Mouse (Mus musculus) neural tube, embryonic 11.5 days (tissue): ENCODE results near the gene Ddx43. TPM values are rescaled to one million over a fixed set of nuclear protein-coding genes. Genes with fewer than 3 reads are reported as not detected.
"Not testable (repeated sequence)": the region's sequence is repeated elsewhere in the genome, so short reads cannot be mapped to it uniquely, and the experiment has no call there.

Experiments
- ATAC-seq: fragments of 200-750 bp; cut with Nextera tagmentation; 2 replicates; pipeline ENCODE4 v1.8.0; 2017; ENCODE audit warnings: moderate number of reproducible peaks, mild to moderate bottlenecking, moderate TSS enrichment, moderate library complexity; ENCODE audit not compliant: insufficient read depth, low FRiP score, low TSS enrichment
- DNase-seq: peaks from one replicate; pipeline ENCODE4 v3.0.0-alpha.2; 2015; ENCODE audit warnings: low spot score
- H3K27ac ChIP-seq: fragments of 300-500 bp; sonication (generic); 2 replicates; pipeline ENCODE4 v1.5.1; 2014; ENCODE audit warnings: low read depth, mild to moderate bottlenecking, low read length
- H3K27me3 ChIP-seq: fragments of 300-500 bp; sonication (generic); 2 replicates; pipeline ENCODE4 v1.6.1; 2014; ENCODE audit warnings: mild to moderate bottlenecking, low read length, mixed read lengths; ENCODE audit not compliant: control insufficient read depth, insufficient read depth
- H3K36me3 ChIP-seq: fragments of 300-500 bp; sonication (generic); 2 replicates; pipeline ENCODE4 v1.6.1; 2014; ENCODE audit warnings: mild to moderate bottlenecking, low read length, moderate library complexity, mixed read lengths; ENCODE audit not compliant: control insufficient read depth, insufficient read depth
- H3K4me1 ChIP-seq: fragments of 300-500 bp; sonication (generic); 2 replicates; pipeline ENCODE4 v1.6.1; 2014; ENCODE audit warnings: low read length, mixed read lengths; ENCODE audit not compliant: control insufficient read depth, insufficient read depth
- H3K4me2 ChIP-seq: fragments of 300-500 bp; sonication (generic); 2 replicates; pipeline ENCODE4 v1.6.1; 2014; ENCODE audit warnings: low read depth, mild to moderate bottlenecking, moderate library complexity
- H3K4me3 ChIP-seq: fragments of 300-500 bp; sonication (generic); 2 replicates; pipeline ENCODE4 v1.5.1; 2014; ENCODE audit warnings: low read depth, low read length
- H3K9ac ChIP-seq: fragments of 300-500 bp; sonication (generic); 2 replicates; pipeline ENCODE4 v1.6.1; 2014; ENCODE audit warnings: mild to moderate bottlenecking, low read length
- H3K9me3 ChIP-seq: fragments of 300-500 bp; sonication (generic); 2 replicates; pipeline ENCODE4 v1.6.1; 2016; ENCODE audit warnings: low read length; ENCODE audit not compliant: control insufficient read depth
- WGBS: fragments of 180-500 bp; shearing (Covaris S2); extraction: QIAGEN DNeasy Blood & Tissue Kit; methylation state at CpG from one replicate; pipeline ENCODE4 v1.1.7; 2014; 5-methylcytosine and 5-hydroxymethylcytosine counted together
- polyA plus RNA-seq: library from polyadenylated mRNA; unstranded; fragments of >200 nt; fragmentation: Nextera tagmentation; extraction: Ambion mirVana; gene quantifications from 2 replicates; pipeline ENCODE4 v1.2.1, GENCODE M21; 2014

Ddx43 gene
- polyA plus RNA-seq, result 0.28 and 0.50 TPM in 2 replicates

DNA sequence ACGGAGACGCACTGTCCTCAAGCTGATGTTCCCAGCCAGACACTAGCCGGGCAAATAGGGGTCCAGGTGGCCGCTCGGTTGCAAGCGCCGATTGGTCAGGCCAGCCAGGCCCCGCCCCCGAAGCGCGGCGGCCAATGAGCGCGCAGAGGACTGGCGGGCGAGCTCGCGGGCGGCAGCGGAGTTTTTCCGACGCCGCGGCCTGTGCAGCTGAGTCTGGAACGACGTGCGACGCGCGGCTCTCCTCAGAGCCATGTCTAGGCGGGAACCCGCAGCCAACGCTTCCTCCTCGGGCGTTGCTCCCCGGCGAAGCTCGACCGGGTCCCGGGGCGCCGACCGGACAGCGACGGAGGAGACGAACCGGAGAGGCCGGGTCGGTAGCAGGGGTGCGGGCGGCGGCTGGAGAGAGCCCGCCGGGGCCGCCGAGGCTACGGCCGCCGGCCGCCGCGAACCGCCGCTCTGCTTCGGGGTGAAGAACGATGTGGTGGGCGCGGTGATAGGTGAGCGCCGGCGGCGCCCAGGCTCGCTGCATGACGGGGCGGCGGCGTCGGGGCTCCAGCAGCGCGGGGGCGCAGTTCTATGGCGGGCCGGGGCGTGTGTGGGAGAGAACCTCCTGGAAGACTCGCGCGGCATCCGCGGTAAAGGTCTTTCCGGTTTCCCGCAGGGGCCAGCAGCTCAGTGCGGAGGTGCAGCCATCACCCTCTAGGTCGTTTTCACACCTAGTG, at the start of gene Ddx43:
TSS of gene Ddx43 (plus strand) at position 148 of the 722 bp plus-strand sequence.
- peak; percentile 97 for ATAC-seq
- peaks cover 35% of the 10 kb centered on the region for H3K27me3 ChIP-seq
- peak within 1 kb of the TSS; percentile 28 for H3K4me3 ChIP-seq
- H3K4me1 ChIP-seq, result 0 out of 2 replicates have a peak, but pooled peaks cover 4% of the 10 kb centered on the region
- WGBS, result 3% methylated on average over 76 of the region's 93 CpGs
- peak; percentile 88 for DNase-seq
- peak within 1 kb of the TSS; percentile 42 for H3K4me2 ChIP-seq
- H3K27ac ChIP-seq, result no peak within 1 kb of the TSS
- no peaks in the 10 kb centered on the region for H3K36me3 ChIP-seq
- no peaks in the 10 kb centered on the region for H3K9me3 ChIP-seq
- H3K9ac ChIP-seq, result peak within 1 kb of the TSS; percentile 35

DNA sequence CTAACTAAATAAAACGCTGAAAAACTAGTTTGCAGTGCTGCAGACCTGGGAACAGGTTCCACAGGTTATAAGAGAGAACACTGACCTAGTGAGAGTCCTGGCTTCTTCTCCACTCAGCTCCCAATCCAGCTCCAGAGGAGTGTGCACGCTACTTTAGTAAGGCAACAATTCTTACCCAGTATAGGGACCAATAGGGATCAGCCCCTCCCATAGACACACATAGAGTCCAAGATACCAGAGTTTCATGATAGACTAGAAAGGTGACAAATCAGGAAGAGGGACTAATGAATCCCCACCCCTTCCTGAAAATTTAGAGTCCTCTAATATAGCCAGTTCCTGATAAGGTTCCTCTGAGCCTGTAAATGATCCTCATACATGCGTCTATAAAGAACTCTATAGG, 48.6 kb upstream of the Ddx43 start:
- Histone ChIP-seq H3K4me1 (no peaks in the 10 kb centered on the region), H3K9me3 (no peaks in the 10 kb centered on the region), H3K27me3 (no peaks in the 10 kb centered on the region), H3K27ac (no peak overlapping the region), H3K9ac (no peak overlapping the region), H3K4me3 (no peak overlapping the region), H3K4me2 (no peak overlapping the region), H3K36me3 (no peaks in the 10 kb centered on the region)
- DNase-seq (no peak), ATAC-seq (no peak)
- 76% methylated on average over 3 of the region's 3 CpGs for WGBS

DNA sequence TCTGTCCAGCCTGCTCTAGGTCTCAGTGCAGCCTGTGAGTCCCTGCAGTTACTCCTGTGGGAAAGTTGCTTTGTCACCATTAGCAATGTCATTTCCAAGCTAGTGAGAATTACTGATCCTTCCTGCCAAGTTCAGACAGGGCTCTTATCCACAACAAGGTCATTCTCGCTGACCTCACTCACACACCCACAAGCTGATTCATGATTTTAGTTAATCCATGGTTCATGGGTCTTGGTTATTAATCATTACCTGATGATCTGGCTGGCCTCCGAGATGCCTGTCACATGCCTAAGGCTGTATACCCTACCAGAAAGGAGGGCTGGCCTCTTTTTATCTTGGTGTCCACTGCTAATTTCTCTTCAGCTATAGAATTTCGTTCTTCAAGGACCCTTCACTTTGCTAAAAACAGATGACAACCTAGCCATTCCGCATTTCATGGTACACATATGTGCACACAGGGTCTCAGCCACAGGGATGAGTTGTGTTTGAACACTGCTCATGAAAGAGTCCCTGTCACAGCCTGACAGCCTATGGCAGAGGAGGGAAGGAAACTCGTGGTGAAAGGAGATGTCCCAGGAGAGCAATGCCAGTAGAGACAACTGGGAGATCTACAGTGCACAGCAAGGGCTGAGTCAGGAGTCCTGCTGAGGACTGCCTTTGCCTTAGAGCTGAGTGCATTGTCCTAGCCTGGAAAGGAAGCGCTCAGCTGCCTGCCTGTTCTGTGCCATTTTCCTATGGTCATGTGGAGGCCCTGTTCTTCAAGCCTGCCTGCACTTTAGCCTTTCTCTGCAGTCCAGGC, 47.2 kb upstream of the Ddx43 start:
- H3K36me3 ChIP-seq, H3K4me3 ChIP-seq, H3K27ac ChIP-seq, DNase-seq, H3K27me3 ChIP-seq, H3K4me1 ChIP-seq, H3K9me3 ChIP-seq, ATAC-seq, H3K4me2 ChIP-seq, H3K9ac ChIP-seq: not testable (repeated sequence)
- WGBS, result 64% methylated on average over 6 of the region's 6 CpGs

DNA sequence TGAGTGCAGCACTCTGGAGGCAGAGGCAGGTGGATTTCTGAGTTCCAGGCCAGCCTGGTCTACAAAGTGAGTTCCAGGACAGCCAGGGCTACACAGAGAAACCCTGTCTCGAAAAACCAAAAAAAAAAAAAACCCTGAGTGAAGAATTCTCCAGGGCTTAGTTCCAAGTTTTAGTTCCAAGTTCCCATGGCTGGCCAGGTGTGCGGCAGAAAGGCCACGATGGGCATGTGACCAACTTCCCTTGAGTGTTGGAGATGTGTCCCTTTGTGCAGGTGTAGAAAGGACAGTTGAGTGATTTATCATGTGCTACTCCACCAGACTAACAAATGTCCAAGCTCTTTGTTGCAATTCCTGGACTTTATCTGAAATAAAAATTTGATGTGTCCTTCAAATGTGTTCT, 46.4 kb upstream of the Ddx43 start:
- H3K27ac ChIP-seq, H3K27me3 ChIP-seq, H3K4me3 ChIP-seq, ATAC-seq, H3K4me1 ChIP-seq, H3K4me2 ChIP-seq, H3K9ac ChIP-seq, H3K36me3 ChIP-seq, DNase-seq, H3K9me3 ChIP-seq: not testable (repeated sequence)
- 80% methylated on average over 3 of the region's 3 CpGs for WGBS

DNA sequence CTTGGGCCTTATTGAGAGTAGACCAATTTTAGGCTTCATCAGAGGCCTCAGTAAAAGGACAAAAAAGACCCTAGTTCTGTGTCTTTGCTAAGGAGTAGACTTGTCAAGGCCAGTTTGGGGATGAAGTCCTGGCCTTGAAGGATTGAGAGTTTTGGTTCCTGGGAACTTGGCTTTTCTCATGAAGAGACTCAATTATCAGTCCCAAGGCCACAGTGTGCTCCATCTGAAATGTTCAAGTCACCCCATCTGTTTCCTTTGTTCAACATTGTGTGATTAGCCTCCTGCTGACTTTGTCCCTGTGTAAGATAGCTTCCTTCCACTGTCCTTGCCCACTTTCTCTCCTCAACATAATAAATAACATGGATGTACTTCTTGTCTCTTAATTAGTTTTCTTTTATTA, 45.6 kb upstream of the Ddx43 start:
- not testable (repeated sequence) for H3K9ac ChIP-seq, H3K4me3 ChIP-seq, ATAC-seq, H3K4me1 ChIP-seq, H3K4me2 ChIP-seq, DNase-seq, H3K27me3 ChIP-seq, H3K9me3 ChIP-seq, H3K27ac ChIP-seq, H3K36me3 ChIP-seq

DNA sequence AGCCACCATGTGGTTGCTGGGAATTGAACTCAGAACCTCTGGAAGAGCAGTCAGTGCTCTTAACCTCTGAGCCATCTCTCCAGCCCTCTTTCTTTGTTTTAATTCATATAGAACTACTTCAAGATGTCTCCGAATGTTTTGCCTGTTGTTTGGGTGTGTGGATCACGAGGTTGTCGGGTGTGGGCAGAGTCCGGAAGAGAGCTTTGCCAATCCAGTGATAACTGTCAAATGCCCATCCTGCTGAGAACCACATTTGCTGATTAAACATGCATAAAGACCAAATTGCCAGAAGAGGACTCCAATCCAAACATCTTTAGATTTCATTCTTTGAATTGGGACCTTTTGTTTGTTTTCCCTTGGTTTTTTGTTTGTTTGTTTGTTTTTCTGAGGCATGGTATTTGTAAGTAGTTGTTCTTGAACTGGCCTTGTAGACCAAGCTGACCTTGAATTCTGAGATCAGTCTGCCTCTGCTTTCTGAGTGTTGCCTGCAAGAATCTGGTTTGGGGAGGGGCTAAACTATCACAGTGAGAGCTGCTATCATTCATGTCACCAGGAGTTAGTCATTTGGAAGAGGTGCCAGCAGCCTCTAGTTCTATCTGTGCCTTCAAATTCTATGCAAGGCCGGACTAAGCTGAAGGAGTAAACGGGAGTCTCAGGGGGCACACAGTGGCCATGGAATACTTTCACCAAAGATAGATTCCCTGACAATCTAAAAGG, 43.9 kb upstream of the Ddx43 start:
- Histone ChIP-seq H3K27ac (no peak overlapping the region), H3K4me3 (no peak overlapping the region), H3K27me3 (no peaks in the 10 kb centered on the region), H3K9ac (no peak overlapping the region), H3K9me3 (no peaks in the 10 kb centered on the region), H3K4me2 (no peak overlapping the region), H3K4me1 (no peaks in the 10 kb centered on the region), H3K36me3 (no peaks in the 10 kb centered on the region)
- no peak for ATAC-seq
- no peak for DNase-seq
- WGBS, result 90% methylated on average over 6 of the region's 6 CpGs

DNA sequence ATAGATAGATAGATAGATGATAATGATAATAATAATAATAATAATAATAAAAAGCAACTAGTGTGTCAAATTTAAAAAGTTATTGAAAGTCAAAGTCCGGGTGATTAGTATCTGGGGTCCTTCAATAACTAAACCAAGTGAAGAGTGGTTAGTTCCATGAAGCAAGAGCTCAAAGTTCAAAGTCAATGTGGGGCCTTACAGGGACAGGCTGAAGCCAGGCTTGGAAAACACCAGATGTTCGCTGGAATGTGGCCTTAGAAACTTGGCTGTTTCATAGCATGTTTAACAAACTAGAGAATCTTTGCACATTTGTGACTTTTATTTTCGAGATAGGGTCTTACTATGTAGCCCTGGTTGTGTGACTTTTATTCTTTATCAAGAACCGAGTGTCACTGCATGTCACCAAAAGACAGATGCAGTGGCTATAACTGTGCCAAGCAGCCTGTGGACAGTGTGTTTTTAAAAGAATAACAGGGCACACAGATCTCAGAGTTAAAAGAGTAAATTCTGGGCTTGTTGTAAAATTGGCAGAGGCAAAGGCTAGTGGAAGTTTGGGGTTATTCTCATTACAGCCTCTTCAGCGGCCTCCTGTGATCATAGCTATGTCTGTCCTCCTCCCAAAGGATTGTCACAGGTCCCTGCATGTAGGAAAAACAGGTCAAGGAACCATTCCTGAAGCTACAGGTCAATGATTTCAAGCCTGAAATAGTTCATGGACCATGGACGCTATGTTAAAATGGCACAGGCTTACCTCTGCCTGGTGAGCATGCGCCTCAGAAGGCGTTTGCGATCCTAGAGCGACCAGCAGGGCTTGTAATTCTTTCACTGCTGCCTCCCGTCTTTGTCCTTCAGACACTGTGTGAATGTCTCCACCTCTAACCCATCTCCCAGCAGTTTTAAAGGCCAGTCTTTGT, 40.7 kb upstream of the Ddx43 start:
- Histone ChIP-seq H3K4me2 (no peak overlapping the region), H3K27ac (no peak overlapping the region), H3K36me3 (no peaks in the 10 kb centered on the region), H3K9ac (no peak overlapping the region), H3K4me3 (no peak overlapping the region), H3K27me3 (no peaks in the 10 kb centered on the region), H3K9me3 (no peaks in the 10 kb centered on the region), H3K4me1 (no peaks in the 10 kb centered on the region)
- WGBS, result 79% methylated on average over 11 of the region's 11 CpGs
- ATAC-seq (no peak), DNase-seq (no peak)

DNA sequence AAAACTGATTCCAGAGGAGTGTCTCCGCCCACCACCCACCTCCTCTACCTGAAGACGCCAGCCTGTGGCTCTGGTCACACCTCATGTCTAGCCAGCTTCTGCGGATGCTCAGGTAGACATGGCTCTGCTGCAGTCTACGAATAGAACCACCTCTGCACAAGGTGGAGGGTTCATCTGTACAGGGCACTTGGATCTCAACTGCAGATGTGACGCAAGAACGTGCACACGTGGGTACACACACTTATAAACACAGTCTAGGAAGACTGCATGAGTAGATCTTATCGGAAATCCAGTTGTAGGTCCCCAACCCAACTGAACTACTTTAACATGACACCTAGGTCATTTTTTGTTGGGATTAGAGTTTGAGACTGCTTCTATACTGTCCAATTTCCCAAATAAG, 40.0 kb upstream of the Ddx43 start, which contains the start of gene Gsta2:
TSS of gene Gsta2 (minus strand) at position 178 of the 400 bp plus-strand sequence.
- no peaks in the 10 kb centered on the region for H3K27me3 ChIP-seq
- H3K9ac ChIP-seq, result no peak within 1 kb of the TSS
- H3K9me3 ChIP-seq, result no peaks in the 10 kb centered on the region
- WGBS, result 91% methylated on average over 8 of the region's 8 CpGs
- ATAC-seq (no peak), DNase-seq (no peak)
- H3K4me3 ChIP-seq, result no peak within 1 kb of the TSS
- no peak within 1 kb of the TSS for H3K27ac ChIP-seq
- H3K4me2 ChIP-seq, result no peak within 1 kb of the TSS
- H3K4me1 ChIP-seq, result no peaks in the 10 kb centered on the region
- no peaks in the 10 kb centered on the region for H3K36me3 ChIP-seq
